Mouse (Mus musculus) small intestine, adult 2 months (tissue): Measurements from ENCODE around the gene Kpna6.

Source experiments
- CTCF ChIP-seq: fragments of 200-500 bp; IDR thresholded peaks from 2 replicates; pipeline ENCODE4 v1.5.1; 2012; ENCODE audit warnings: low read depth, mild to moderate bottlenecking, control low read depth, inconsistent platforms, low read length, moderate library complexity, mixed read lengths; ENCODE audit not compliant: insufficient replicate concordance, insufficient read length; ENCODE audit errors: extremely low read depth
- POLR2A ChIP-seq: fragments of 200-500 bp; IDR thresholded peaks from 2 replicates; pipeline ENCODE4 v1.6.1; 2012; ENCODE audit warnings: low read depth, mild to moderate bottlenecking, control low read depth, inconsistent platforms, low read length, moderate library complexity

- TF ChIP-seq CTCF = no peak
- peak; percentile 82 for TF ChIP-seq POLR2A
These were observed 53.5 kb downstream of the Kpna6 start, which contains the start of gene Iqcc for GRCm38 (mm10) chr4:129618786-129619691.
